ENCODE assay signal across 22 mouse cellular contexts in the genomic region with DNA sequence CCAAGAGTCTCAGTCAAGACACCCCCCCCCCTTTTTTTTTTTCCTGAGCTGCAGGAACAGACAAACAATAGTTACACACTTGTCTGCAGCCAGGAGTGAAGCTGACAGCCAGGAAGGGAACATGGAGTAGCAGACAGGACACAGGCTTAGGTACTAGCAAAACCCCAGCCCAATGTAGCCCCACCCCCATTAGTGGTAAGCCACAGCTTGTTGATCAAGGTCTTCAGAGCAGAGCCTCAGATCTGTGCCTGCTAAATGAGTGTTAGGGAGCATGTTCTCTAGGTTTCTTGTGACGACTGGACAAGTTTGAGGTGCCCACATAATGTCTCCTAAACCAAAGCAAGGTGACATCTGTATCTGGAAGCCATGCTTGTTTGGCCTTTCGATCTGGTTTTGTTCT. TPM values are rescaled to one million over a fixed set of nuclear protein-coding genes. Genes with fewer than 3 reads are reported as not detected.
A peak's percentile ranks its signal among the peaks of the same experiment; 100 is the strongest.
DNase-seq lines count a peak whose midpoint lies in the region; ATAC-seq lines count a peak whose summit lies in the region.
"Had no signal": no experiment of that assay in that cellular context is flagged by ENCODE, and none has a peak within 500 bp of the region (broad histone marks: within the 10 kb centered on the region; RNA-seq: fewer than 3 reads in every experiment).

No protein-coding gene starts in this region.

- no peak for DNase-seq in forebrain, embryonic 14.5 days (ENCODE audit: low spot score)
- no peak for DNase-seq in forebrain, embryonic 11.5 days (ENCODE audit: low spot score)
- no peak for DNase-seq in neural tube, embryonic 10.5 days (ENCODE audit: extremely low spot score, low spot score)
- DNase-seq in cerebellum, postnatal 10 days: no peak
- DNase-seq in lung, postnatal 4 days: no peak
- DNase-seq: B cell, adult 2 months; cerebellum, postnatal 36 days; gastrocnemius, postnatal 14 days; heart, adult 2 months; heart, postnatal 36 days; kidney, adult 9 months; kidney, postnatal 25 days; spleen, adult 18-20 months; thymus, adult 18-20 months had no signal

- H3K4me1 ChIP-seq in forebrain, embryonic 14.5 days (ENCODE audit: control insufficient read depth, insufficient read depth, low read length): peaks cover 11% of the 10 kb centered on the region
- peaks cover 8% of the 10 kb centered on the region for H3K4me1 ChIP-seq in forebrain, embryonic 11.5 days (replicated peaks; ENCODE audit: control insufficient read depth, insufficient read depth, low read length)
- H3K4me1 ChIP-seq in neural tube, embryonic 13.5 days (replicated peaks): peaks cover 37% of the 10 kb centered on the region
- peaks cover 27% of the 10 kb centered on the region for H3K4me1 ChIP-seq in hindbrain, embryonic 16.5 days (ENCODE audit: control insufficient read depth, insufficient read depth, low read depth, low read length)
- peaks cover 14% of the 10 kb centered on the region for H3K4me1 ChIP-seq in neural tube, embryonic 14.5 days (ENCODE audit: control insufficient read depth, insufficient read depth, low read length)

- 91% methylated on average over 2 of the region's 2 CpGs for WGBS in forebrain, embryonic 14.5 days
- WGBS in forebrain, embryonic 11.5 days: 89% methylated on average over 2 of the region's 2 CpGs
- 92% methylated on average over 2 of the region's 2 CpGs for WGBS in neural tube, embryonic 13.5 days
- 95% methylated on average over 2 of the region's 2 CpGs for WGBS in hindbrain, embryonic 16.5 days
- 93% methylated on average over 2 of the region's 2 CpGs for WGBS in neural tube, embryonic 14.5 days

- H3K4me3 ChIP-seq in forebrain, embryonic 14.5 days (ENCODE audit: low read depth, low read length): no peak overlapping the region
- no peak overlapping the region for H3K4me3 ChIP-seq in forebrain, embryonic 11.5 days (ENCODE audit: low read depth, low read length)
- H3K4me3 ChIP-seq in neural tube, embryonic 13.5 days: no peak overlapping the region
- no peak overlapping the region for H3K4me3 ChIP-seq in hindbrain, embryonic 16.5 days (ENCODE audit: low read length)
- H3K4me3 ChIP-seq in neural tube, embryonic 14.5 days (ENCODE audit: low read depth, low read length): no peak overlapping the region
- H3K4me3 ChIP-seq: heart, adult 2 months; intestine, embryonic 15.5 days; lung, embryonic 15.5 days; neural tube, embryonic 12.5 days had no signal

- H3K9me3 ChIP-seq in forebrain, embryonic 14.5 days (replicated peaks; ENCODE audit: control insufficient read depth, low read length): no peaks in the 10 kb centered on the region
- no peaks in the 10 kb centered on the region for H3K9me3 ChIP-seq in forebrain, embryonic 11.5 days (ENCODE audit: control insufficient read depth, low read length)
- H3K9me3 ChIP-seq in neural tube, embryonic 13.5 days: no peaks in the 10 kb centered on the region
- no peaks in the 10 kb centered on the region for H3K9me3 ChIP-seq in hindbrain, embryonic 16.5 days (ENCODE audit: control insufficient read depth, low read length)
- H3K9me3 ChIP-seq in neural tube, embryonic 14.5 days (ENCODE audit: control insufficient read depth, low read length): no peaks in the 10 kb centered on the region
- H3K9me3 ChIP-seq: intestine, embryonic 15.5 days; lung, embryonic 15.5 days; neural tube, embryonic 12.5 days had no signal

- no peak overlapping the region for H3K27ac ChIP-seq in forebrain, embryonic 14.5 days (ENCODE audit: low read depth, low read length)
- H3K27ac ChIP-seq in forebrain, embryonic 11.5 days (ENCODE audit: low read depth, low read length): no peak overlapping the region
- no peak overlapping the region for H3K27ac ChIP-seq in neural tube, embryonic 13.5 days (replicated peaks)
- no peak overlapping the region for H3K27ac ChIP-seq in hindbrain, embryonic 16.5 days (ENCODE audit: low read depth, low read length)
- H3K27ac ChIP-seq in neural tube, embryonic 14.5 days (ENCODE audit: low read depth, low read length): no peak overlapping the region
- H3K27ac ChIP-seq: heart, adult 2 months; intestine, embryonic 15.5 days; liver, embryonic 14.5 days; lung, embryonic 15.5 days; macrophage; neural tube, embryonic 12.5 days had no signal

- H3K4me2 ChIP-seq in forebrain, embryonic 14.5 days (ENCODE audit: low read length): peak overlapping the region; percentile 22; the same call in 1 of the 2 replicates
- no peak overlapping the region for H3K4me2 ChIP-seq in forebrain, embryonic 11.5 days (ENCODE audit: low read depth, low read length, severe bottlenecking)
- H3K4me2 ChIP-seq in neural tube, embryonic 13.5 days: peak overlapping the region; percentile 24
- H3K4me2 ChIP-seq in hindbrain, embryonic 16.5 days (ENCODE audit: low read length): peak overlapping the region; percentile 24; the same call in 1 of the 2 replicates
- H3K4me2 ChIP-seq in neural tube, embryonic 14.5 days (ENCODE audit: low read depth, low read length): peak overlapping the region; percentile 12; the same call in 1 of the 2 replicates
- H3K4me2 ChIP-seq: intestine, embryonic 15.5 days; lung, embryonic 15.5 days had no signal

- H3K9ac ChIP-seq in forebrain, embryonic 14.5 days (ENCODE audit: low read length): 0 out of 2 replicates have a peak overlapping the region, but pooled peaks have one; percentile 1
- H3K9ac ChIP-seq in forebrain, embryonic 11.5 days (ENCODE audit: low read length): no peak overlapping the region
- H3K9ac ChIP-seq in neural tube, embryonic 13.5 days: no peak overlapping the region
- H3K9ac ChIP-seq in hindbrain, embryonic 16.5 days (ENCODE audit: low read depth, low read length): no peak overlapping the region
- H3K9ac ChIP-seq in neural tube, embryonic 14.5 days (replicated peaks; ENCODE audit: low read depth, low read length): no peak overlapping the region
- H3K9ac ChIP-seq: intestine, embryonic 15.5 days; liver, embryonic 14.5 days; lung, embryonic 15.5 days; neural tube, embryonic 12.5 days had no signal

- H3K36me3 ChIP-seq in forebrain, embryonic 14.5 days (ENCODE audit: control insufficient read depth, insufficient read depth, low read length): peaks cover 44% of the 10 kb centered on the region
- H3K36me3 ChIP-seq in forebrain, embryonic 11.5 days (ENCODE audit: control insufficient read depth, insufficient read depth, low read length): peaks cover 7% of the 10 kb centered on the region; the same call in 1 of the 2 replicates
- peaks cover 43% of the 10 kb centered on the region for H3K36me3 ChIP-seq in neural tube, embryonic 13.5 days
- H3K36me3 ChIP-seq in hindbrain, embryonic 16.5 days (ENCODE audit: control insufficient read depth, insufficient read depth, low read length): peaks cover 14% of the 10 kb centered on the region
- H3K36me3 ChIP-seq in neural tube, embryonic 14.5 days (ENCODE audit: control insufficient read depth, insufficient read depth, low read length): peaks cover 11% of the 10 kb centered on the region

- H3K27me3 ChIP-seq in forebrain, embryonic 14.5 days (replicated peaks; ENCODE audit: control insufficient read depth, insufficient read depth, low read length): no peaks in the 10 kb centered on the region
- peaks cover 4% of the 10 kb centered on the region; the same call in 1 of the 2 replicates for H3K27me3 ChIP-seq in forebrain, embryonic 11.5 days (ENCODE audit: control insufficient read depth, insufficient read depth, low read length)
- peaks cover 8% of the 10 kb centered on the region for H3K27me3 ChIP-seq in neural tube, embryonic 13.5 days
- no peaks in the 10 kb centered on the region for H3K27me3 ChIP-seq in hindbrain, embryonic 16.5 days (replicated peaks; ENCODE audit: control insufficient read depth, insufficient read depth, low read length)
- no peaks in the 10 kb centered on the region for H3K27me3 ChIP-seq in neural tube, embryonic 14.5 days (ENCODE audit: control insufficient read depth, insufficient read depth, low read length)

- no peak for ATAC-seq in forebrain, embryonic 14.5 days
- ATAC-seq in forebrain, embryonic 11.5 days (replicated peaks; ENCODE audit: low FRiP score): no peak
- ATAC-seq in neural tube, embryonic 13.5 days (ENCODE audit: low read depth): no peak
- no peak for ATAC-seq in hindbrain, embryonic 16.5 days
- no peak for ATAC-seq in neural tube, embryonic 14.5 days (ENCODE audit: low read depth)
- ATAC-seq: intestine, embryonic 15.5 days had no signal

RNA-seq across cellular contexts. Expression of a gene that starts 2.2 kb away (rescaled TPM):
- 12.3 and 12.8 TPM in 2 replicates for polyA plus RNA-seq in forebrain, embryonic 14.5 days (2014; fragmentation: Nextera tagmentation; extraction: Ambion mirVana)
- 9.1 TPM in 2 replicates for polyA plus RNA-seq in forebrain, embryonic 11.5 days (2014; fragmentation: Nextera tagmentation; extraction: Ambion mirVana)
- 6.7 and 7.2 TPM in 2 replicates for polyA plus RNA-seq in neural tube, embryonic 13.5 days (2015; fragmentation: Nextera tagmentation; extraction: Ambion mirVana)
- 8.8 and 9.6 TPM in 2 replicates for polyA plus RNA-seq in hindbrain, embryonic 16.5 days (2015; fragmentation: Nextera tagmentation; extraction: Ambion mirVana)
- 9.0 and 11.2 TPM in 2 replicates for polyA plus RNA-seq in neural tube, embryonic 14.5 days (2014; fragmentation: Nextera tagmentation; extraction: Ambion mirVana)

RNA-seq across cellular contexts. Expression of a gene that starts 16.3 kb away (rescaled TPM):
- 167 and 199 TPM in 2 replicates for polyA plus RNA-seq in forebrain, embryonic 14.5 days (2014; fragmentation: Nextera tagmentation; extraction: Ambion mirVana)
- polyA plus RNA-seq in forebrain, embryonic 11.5 days (2014; fragmentation: Nextera tagmentation; extraction: Ambion mirVana): 243 and 275 TPM in 2 replicates
- polyA plus RNA-seq in neural tube, embryonic 13.5 days (2015; fragmentation: Nextera tagmentation; extraction: Ambion mirVana): 175 and 185 TPM in 2 replicates
- polyA plus RNA-seq in hindbrain, embryonic 16.5 days (2015; fragmentation: Nextera tagmentation; extraction: Ambion mirVana): 158 and 175 TPM in 2 replicates
- 177 TPM in 2 replicates for polyA plus RNA-seq in neural tube, embryonic 14.5 days (2014; fragmentation: Nextera tagmentation; extraction: Ambion mirVana)

RNA-seq across cellular contexts. Expression of a gene that starts 25.6 kb away (rescaled TPM):
- 269 and 291 TPM in 2 replicates for polyA plus RNA-seq in forebrain, embryonic 14.5 days (2014; fragmentation: Nextera tagmentation; extraction: Ambion mirVana)
- polyA plus RNA-seq in forebrain, embryonic 11.5 days (2014; fragmentation: Nextera tagmentation; extraction: Ambion mirVana): 232 and 267 TPM in 2 replicates
- polyA plus RNA-seq in neural tube, embryonic 13.5 days (2015; fragmentation: Nextera tagmentation; extraction: Ambion mirVana): 206 and 209 TPM in 2 replicates
- polyA plus RNA-seq in hindbrain, embryonic 16.5 days (2015; fragmentation: Nextera tagmentation; extraction: Ambion mirVana): 215 and 216 TPM in 2 replicates
- polyA plus RNA-seq in neural tube, embryonic 14.5 days (2014; fragmentation: Nextera tagmentation; extraction: Ambion mirVana): 208 and 212 TPM in 2 replicates
